Mouse (Mus musculus): Measurements from ENCODE around the gene Aoah. TPM values are rescaled to one million over a fixed set of nuclear protein-coding genes. Genes with fewer than 3 reads are reported as not detected.

The Aoah gene
- polyA plus RNA-seq, 2 experiments, result 1.3 TPM

GRCm38 (mm10) chr13:20816385-20816784 lies 22.5 kb downstream of the Aoah start:
- TF ChIP-seq POLR2A (IDR thresholded peaks at IDR 0.05; ENCODE audit: borderline replicate concordance, extremely low read depth, insufficient read depth, insufficient read length), result no peak
- Histone ChIP-seq H3K4me2 (replicated peaks; ENCODE audit: low read depth, low read length, severe bottlenecking) (no peak overlapping the region), H3K9me3 (ENCODE audit: control insufficient read depth, low read length) (no peaks in the 10 kb centered on the region), H3K9ac (ENCODE audit: low read depth, low read length, severe bottlenecking) (no peak overlapping the region), H3K36me3 (ENCODE audit: control insufficient read depth, insufficient read depth, low read length) (no peaks in the 10 kb centered on the region), H3K27me3 (ENCODE audit: control insufficient read depth, insufficient read depth, low read length) (no peaks in the 10 kb centered on the region), H3K4me1 (ENCODE audit: control insufficient read depth, insufficient read depth, low read length) (no peaks in the 10 kb centered on the region), H3K27ac (replicated peaks; ENCODE audit: low read depth, low read length) (no peak overlapping the region), H3K4me3 (replicated peaks; ENCODE audit: low read length) (no peak overlapping the region)
- WGBS, result 46% methylated on average over 1 of the region's 1 CpGs
- no peak for ATAC-seq (ENCODE audit: low FRiP score, low read depth)
- DNase-seq (ENCODE audit: low spot score), result no peak

DNA sequence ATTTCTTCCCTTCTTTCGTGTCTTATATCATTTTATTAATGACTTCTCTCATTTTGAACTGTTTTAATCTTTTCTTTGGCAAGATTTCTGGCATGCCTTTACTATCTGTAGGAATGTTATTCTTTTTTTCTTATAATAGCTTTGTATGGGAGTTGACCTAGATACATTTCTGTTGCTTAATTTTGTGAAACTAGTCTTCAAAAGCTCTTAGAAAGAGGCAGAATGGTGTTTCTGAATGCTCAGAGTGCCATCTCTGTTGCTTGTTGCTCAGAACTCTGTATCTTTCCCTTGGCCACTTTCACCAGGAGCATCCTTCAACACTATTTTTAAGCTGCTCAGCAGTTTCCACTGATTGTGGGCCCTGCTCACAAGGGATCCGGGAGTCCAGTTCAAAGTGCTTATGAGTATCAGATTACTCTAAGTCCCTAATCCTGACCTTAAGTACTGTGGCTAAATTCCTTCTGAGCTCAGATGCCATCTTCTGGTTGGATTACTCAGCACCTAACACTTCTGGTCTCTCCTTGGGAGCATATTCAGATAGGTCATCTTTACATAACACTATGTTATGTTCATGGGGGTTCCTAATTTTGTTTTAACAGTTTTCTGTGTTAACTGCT lies 26.9 kb downstream of the Aoah start:
- ATAC-seq (ENCODE audit: low FRiP score, low read depth) (no peak), DNase-seq (ENCODE audit: low spot score) (no peak)
- H3K9me3 ChIP-seq (ENCODE audit: control insufficient read depth, low read length), result no peaks in the 10 kb centered on the region
- no peaks in the 10 kb centered on the region for H3K36me3 ChIP-seq (ENCODE audit: control insufficient read depth, insufficient read depth, low read length)
- no peak overlapping the region for H3K4me3 ChIP-seq (replicated peaks; ENCODE audit: low read length)
- H3K27ac ChIP-seq (replicated peaks; ENCODE audit: low read depth, low read length), result no peak overlapping the region
- no peak for TF ChIP-seq POLR2A (IDR thresholded peaks at IDR 0.05; ENCODE audit: borderline replicate concordance, extremely low read depth, insufficient read depth, insufficient read length)
- H3K4me2 ChIP-seq (replicated peaks; ENCODE audit: low read depth, low read length, severe bottlenecking), result no peak overlapping the region
- no peaks in the 10 kb centered on the region for H3K4me1 ChIP-seq (ENCODE audit: control insufficient read depth, insufficient read depth, low read length)
- 60% methylated on average over 2 of the region's 2 CpGs for WGBS
- H3K27me3 ChIP-seq (ENCODE audit: control insufficient read depth, insufficient read depth, low read length), result no peaks in the 10 kb centered on the region
- H3K9ac ChIP-seq (ENCODE audit: low read depth, low read length, severe bottlenecking), result no peak overlapping the region

- H3K27me3 ChIP-seq (ENCODE audit: control insufficient read depth, insufficient read depth, low read length), result no peaks in the 10 kb centered on the region
- no peak for ATAC-seq (ENCODE audit: low FRiP score, low read depth)
- no peak overlapping the region for H3K27ac ChIP-seq (replicated peaks; ENCODE audit: low read depth, low read length)
- H3K9me3 ChIP-seq (ENCODE audit: control insufficient read depth, low read length), result no peaks in the 10 kb centered on the region
- no peak for TF ChIP-seq POLR2A (IDR thresholded peaks at IDR 0.05; ENCODE audit: borderline replicate concordance, extremely low read depth, insufficient read depth, insufficient read length)
- 75% methylated on average over 2 of the region's 2 CpGs for whole genome bisulfite sequencing
- H3K4me1 ChIP-seq (ENCODE audit: control insufficient read depth, insufficient read depth, low read length), result no peaks in the 10 kb centered on the region
- H3K4me2 ChIP-seq (replicated peaks; ENCODE audit: low read depth, low read length, severe bottlenecking), result no peak overlapping the region
- no peak for DNase-seq (ENCODE audit: low spot score)
- no peak overlapping the region for H3K4me3 ChIP-seq (replicated peaks; ENCODE audit: low read length)
- H3K9ac ChIP-seq (ENCODE audit: low read depth, low read length, severe bottlenecking), result no peak overlapping the region
- no peaks in the 10 kb centered on the region for H3K36me3 ChIP-seq (ENCODE audit: control insufficient read depth, insufficient read depth, low read length)
Measured at GRCm38 (mm10) chr13:20828728-20829127, 34.8 kb downstream of the Aoah start.

DNA sequence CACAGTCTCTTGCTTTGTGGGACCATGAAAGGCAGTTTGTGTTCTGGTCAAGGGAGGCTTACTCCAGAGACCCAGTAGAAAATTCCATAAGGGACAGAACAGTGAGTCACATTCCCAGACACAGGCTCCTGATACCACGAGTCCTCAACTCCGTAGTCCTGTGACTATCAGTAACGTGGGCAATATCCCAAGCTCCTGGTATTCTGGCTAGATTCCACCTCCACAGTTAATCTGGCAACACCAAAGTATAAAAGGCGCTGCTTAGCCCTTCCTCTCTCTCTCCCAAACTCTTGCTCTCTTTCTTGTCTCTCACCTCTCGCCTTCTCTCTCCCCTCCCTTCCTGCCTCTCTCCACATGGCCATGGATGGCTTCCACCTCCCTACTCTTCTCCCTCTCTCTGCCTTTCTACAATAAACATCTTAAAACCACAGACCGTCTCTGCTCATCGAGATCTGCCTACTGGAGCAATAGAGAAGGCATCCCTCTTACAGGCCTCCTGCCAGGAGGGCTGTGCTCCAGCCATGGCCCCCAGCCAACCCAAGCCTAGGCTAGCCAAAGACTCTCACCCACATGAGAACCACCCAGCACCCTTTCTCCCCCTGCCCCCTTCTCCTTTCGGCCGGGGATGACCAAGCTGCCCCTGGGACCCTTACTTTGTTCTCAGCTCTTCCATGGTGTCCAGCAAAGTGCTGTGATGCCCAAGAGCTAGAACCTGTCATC lies 35.4 kb downstream of the Aoah start:
- no peaks in the 10 kb centered on the region for H3K36me3 ChIP-seq (ENCODE audit: control insufficient read depth, insufficient read depth, low read length)
- no peak overlapping the region for H3K4me2 ChIP-seq (replicated peaks; ENCODE audit: low read depth, low read length, severe bottlenecking)
- no peak overlapping the region for H3K27ac ChIP-seq (replicated peaks; ENCODE audit: low read depth, low read length)
- ATAC-seq (ENCODE audit: low FRiP score, low read depth) (no peak), DNase-seq (ENCODE audit: low spot score) (no peak)
- H3K4me3 ChIP-seq (replicated peaks; ENCODE audit: low read length), result no peak overlapping the region
- H3K4me1 ChIP-seq (ENCODE audit: control insufficient read depth, insufficient read depth, low read length), result no peaks in the 10 kb centered on the region
- H3K9ac ChIP-seq (ENCODE audit: low read depth, low read length, severe bottlenecking), result no peak overlapping the region
- no peak for TF ChIP-seq POLR2A (IDR thresholded peaks at IDR 0.05; ENCODE audit: borderline replicate concordance, extremely low read depth, insufficient read depth, insufficient read length)
- H3K27me3 ChIP-seq (ENCODE audit: control insufficient read depth, insufficient read depth, low read length), result no peaks in the 10 kb centered on the region
- WGBS, result 92% methylated on average over 9 of the region's 9 CpGs
- no peaks in the 10 kb centered on the region for H3K9me3 ChIP-seq (ENCODE audit: control insufficient read depth, low read length)

- WGBS, result 54% methylated on average over 3 of the region's 3 CpGs
- no peak overlapping the region for H3K9ac ChIP-seq (ENCODE audit: low read depth, low read length, severe bottlenecking)
- H3K27me3 ChIP-seq (ENCODE audit: control insufficient read depth, insufficient read depth, low read length), result no peaks in the 10 kb centered on the region
- H3K36me3 ChIP-seq (ENCODE audit: control insufficient read depth, insufficient read depth, low read length), result no peaks in the 10 kb centered on the region
- no peak overlapping the region for H3K27ac ChIP-seq (replicated peaks; ENCODE audit: low read depth, low read length)
- DNase-seq (ENCODE audit: low spot score) (no peak), ATAC-seq (ENCODE audit: low FRiP score, low read depth) (no peak)
- H3K4me1 ChIP-seq (ENCODE audit: control insufficient read depth, insufficient read depth, low read length), result no peaks in the 10 kb centered on the region
- no peak overlapping the region for H3K4me3 ChIP-seq (replicated peaks; ENCODE audit: low read length)
- H3K4me2 ChIP-seq (replicated peaks; ENCODE audit: low read depth, low read length, severe bottlenecking), result no peak overlapping the region
- no peaks in the 10 kb centered on the region for H3K9me3 ChIP-seq (ENCODE audit: control insufficient read depth, low read length)
- TF ChIP-seq POLR2A (IDR thresholded peaks at IDR 0.05; ENCODE audit: borderline replicate concordance, extremely low read depth, insufficient read depth, insufficient read length), result no peak
Measured at GRCm38 (mm10) chr13:20855893-20856292, 62.0 kb downstream of the Aoah start.

Measured in limb, embryonic 14.5 days (tissue).